ENCODE assay signal across 19 mouse cellular contexts in the genomic region with DNA sequence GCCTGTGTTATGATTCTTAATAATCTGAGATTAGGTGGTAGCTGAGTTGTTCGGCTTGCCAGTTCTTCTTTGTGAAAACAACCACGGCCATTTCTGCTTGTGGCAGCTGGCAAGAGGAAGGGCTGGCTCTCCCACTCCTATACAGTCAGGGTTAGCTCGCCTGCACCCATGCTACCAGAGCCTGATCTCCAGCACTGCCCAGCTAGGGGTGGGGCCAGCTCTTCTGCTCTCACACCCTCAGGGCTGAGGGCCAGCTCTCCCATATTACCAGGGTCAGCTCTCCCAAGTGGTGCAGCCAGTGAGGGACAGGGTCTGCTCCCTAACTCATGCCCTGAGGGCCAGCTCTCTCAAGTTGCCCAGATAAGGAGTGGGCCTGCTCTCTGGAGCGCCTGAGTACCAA. TPM values are rescaled to one million over a fixed set of nuclear protein-coding genes. Genes with fewer than 3 reads are reported as not detected.
DNase-seq lines count a peak whose midpoint lies in the region; ATAC-seq and TF ChIP-seq lines count a peak whose summit lies in the region.
"Had no signal": no experiment of that assay in that cellular context is flagged by ENCODE, and none has a peak within 500 bp of the region (broad histone marks: within the 10 kb centered on the region; RNA-seq: fewer than 3 reads in every experiment).

No protein-coding gene starts in this region.

- H3K27ac ChIP-seq in hindbrain, embryonic 10.5 days: peak overlapping the region; percentile 50; the same call in 1 of the 2 replicates
- H3K27ac ChIP-seq in hindbrain, embryonic 14.5 days: no peak overlapping the region
- no peak overlapping the region for H3K27ac ChIP-seq in kidney, postnatal 0 days
- no peak overlapping the region for H3K27ac ChIP-seq in midbrain, embryonic 15.5 days
- no peak overlapping the region for H3K27ac ChIP-seq in midbrain, embryonic 14.5 days (replicated peaks; ENCODE audit: low read depth, low read length)
- H3K27ac ChIP-seq: embryonic facial prominence, embryonic 13.5 days; forebrain, embryonic 13.5 days; gastrocnemius, adult 2 months; heart, embryonic 13.5 days; hindbrain, embryonic 13.5 days had no signal

- no peak overlapping the region for H3K9ac ChIP-seq in hindbrain, embryonic 14.5 days
- H3K9ac ChIP-seq in kidney, postnatal 0 days (ENCODE audit: low read depth, low read length): no peak overlapping the region
- H3K9ac ChIP-seq in midbrain, embryonic 15.5 days: no peak overlapping the region
- H3K9ac ChIP-seq in midbrain, embryonic 14.5 days (replicated peaks; ENCODE audit: low read length): no peak overlapping the region
- H3K9ac ChIP-seq: embryonic facial prominence, embryonic 13.5 days; forebrain, embryonic 13.5 days; heart, embryonic 13.5 days; hindbrain, embryonic 13.5 days had no signal

- no peak overlapping the region for H3K4me2 ChIP-seq in hindbrain, embryonic 14.5 days (replicated peaks)
- no peak overlapping the region for H3K4me2 ChIP-seq in kidney, postnatal 0 days (ENCODE audit: low read length)
- no peak overlapping the region for H3K4me2 ChIP-seq in midbrain, embryonic 15.5 days
- H3K4me2 ChIP-seq in midbrain, embryonic 14.5 days (ENCODE audit: low read length): no peak overlapping the region
- H3K4me2 ChIP-seq: embryonic facial prominence, embryonic 13.5 days; forebrain, embryonic 13.5 days; heart, embryonic 13.5 days; hindbrain, embryonic 13.5 days had no signal

- H3K36me3 ChIP-seq in hindbrain, embryonic 10.5 days: peaks cover 4% of the 10 kb centered on the region; the same call in 1 of the 2 replicates
- H3K36me3 ChIP-seq in hindbrain, embryonic 14.5 days (replicated peaks; ENCODE audit: control insufficient read depth, insufficient read depth): no peaks in the 10 kb centered on the region
- no peaks in the 10 kb centered on the region for H3K36me3 ChIP-seq in kidney, postnatal 0 days (ENCODE audit: insufficient read depth, low read length)
- H3K36me3 ChIP-seq in midbrain, embryonic 15.5 days (replicated peaks): no peaks in the 10 kb centered on the region
- H3K36me3 ChIP-seq in midbrain, embryonic 14.5 days (ENCODE audit: control insufficient read depth, insufficient read depth, low read length): no peaks in the 10 kb centered on the region
- H3K36me3 ChIP-seq: embryonic facial prominence, embryonic 13.5 days; heart, embryonic 13.5 days had no signal

- no peak for DNase-seq in hindbrain, embryonic 10.5 days (ENCODE audit: low spot score)
- no peak for DNase-seq in hindbrain, embryonic 14.5 days (ENCODE audit: low spot score)
- DNase-seq in kidney, postnatal 0 days (ENCODE audit: low spot score): no peak
- no peak for DNase-seq in kidney, adult 9 months
- DNase-seq in midbrain, embryonic 14.5 days: no peak
- no peak for DNase-seq in cerebellum, postnatal 10 days
- DNase-seq: adrenal gland, adult 2 months; adrenal gland, postnatal 25 days; cerebellum, adult 18-20 months; cerebellum, adult 9-11 months; gastrocnemius, adult 2 months; gastrocnemius, postnatal 25 days; heart, postnatal 4 days had no signal

- no peaks in the 10 kb centered on the region for H3K9me3 ChIP-seq in hindbrain, embryonic 10.5 days
- no peaks in the 10 kb centered on the region for H3K9me3 ChIP-seq in hindbrain, embryonic 14.5 days (ENCODE audit: control insufficient read depth, low read length)
- no peaks in the 10 kb centered on the region for H3K9me3 ChIP-seq in kidney, postnatal 0 days (replicated peaks; ENCODE audit: low read length)
- H3K9me3 ChIP-seq in midbrain, embryonic 15.5 days: no peaks in the 10 kb centered on the region
- H3K9me3 ChIP-seq in midbrain, embryonic 14.5 days (ENCODE audit: control insufficient read depth, low read length): no peaks in the 10 kb centered on the region
- H3K9me3 ChIP-seq: embryonic facial prominence, embryonic 13.5 days; forebrain, embryonic 13.5 days; heart, embryonic 13.5 days; hindbrain, embryonic 13.5 days had no signal

- no peak for TF ChIP-seq CTCF in kidney, postnatal 0 days (IDR thresholded peaks at IDR 0.05; ENCODE audit: low read depth)

- ATAC-seq in hindbrain, embryonic 14.5 days (ENCODE audit: low FRiP score): no peak
- ATAC-seq in kidney, postnatal 0 days (replicated peaks; ENCODE audit: low FRiP score, low read depth): peak; percentile 54
- ATAC-seq in midbrain, embryonic 15.5 days (replicated peaks): 0 out of 2 replicates have a peak, but pooled peaks have one; percentile 37
- no peak; the same call in 1 of the 2 replicates for ATAC-seq in midbrain, embryonic 14.5 days (ENCODE audit: low FRiP score, low TSS enrichment)
- ATAC-seq: forebrain, embryonic 13.5 days had no signal

- H3K27me3 ChIP-seq in hindbrain, embryonic 10.5 days (ENCODE audit: insufficient read depth, poor library complexity, severe bottlenecking): no peaks in the 10 kb centered on the region
- H3K27me3 ChIP-seq in hindbrain, embryonic 14.5 days (ENCODE audit: control insufficient read depth, insufficient read depth, low read length): no peaks in the 10 kb centered on the region
- H3K27me3 ChIP-seq in kidney, postnatal 0 days (ENCODE audit: insufficient read depth, low read length): no peaks in the 10 kb centered on the region
- H3K27me3 ChIP-seq in midbrain, embryonic 15.5 days (replicated peaks): no peaks in the 10 kb centered on the region
- no peaks in the 10 kb centered on the region for H3K27me3 ChIP-seq in midbrain, embryonic 14.5 days (ENCODE audit: control insufficient read depth, insufficient read depth, low read length)
- H3K27me3 ChIP-seq: embryonic facial prominence, embryonic 13.5 days; forebrain, embryonic 13.5 days; heart, embryonic 13.5 days; hindbrain, embryonic 13.5 days had no signal

- H3K4me3 ChIP-seq in hindbrain, embryonic 10.5 days: no peak overlapping the region
- no peak overlapping the region for H3K4me3 ChIP-seq in hindbrain, embryonic 14.5 days (replicated peaks; ENCODE audit: low read length)
- H3K4me3 ChIP-seq in kidney, postnatal 0 days (replicated peaks; ENCODE audit: low read depth, low read length): no peak overlapping the region
- no peak overlapping the region for H3K4me3 ChIP-seq in midbrain, embryonic 15.5 days
- no peak overlapping the region for H3K4me3 ChIP-seq in midbrain, embryonic 14.5 days (replicated peaks; ENCODE audit: low read depth, low read length)
- H3K4me3 ChIP-seq: embryonic facial prominence, embryonic 13.5 days; forebrain, embryonic 13.5 days; gastrocnemius, adult 2 months; heart, embryonic 13.5 days; hindbrain, embryonic 13.5 days had no signal

- no peaks in the 10 kb centered on the region for H3K4me1 ChIP-seq in hindbrain, embryonic 10.5 days (replicated peaks)
- no peaks in the 10 kb centered on the region for H3K4me1 ChIP-seq in hindbrain, embryonic 14.5 days (replicated peaks; ENCODE audit: control insufficient read depth, insufficient read depth, low read length)
- H3K4me1 ChIP-seq in kidney, postnatal 0 days (replicated peaks; ENCODE audit: insufficient read depth, low read length): no peaks in the 10 kb centered on the region
- H3K4me1 ChIP-seq in midbrain, embryonic 15.5 days: no peaks in the 10 kb centered on the region
- H3K4me1 ChIP-seq in midbrain, embryonic 14.5 days (ENCODE audit: control insufficient read depth, insufficient read depth, low read length): no peaks in the 10 kb centered on the region
- H3K4me1 ChIP-seq: embryonic facial prominence, embryonic 13.5 days; forebrain, embryonic 13.5 days; hindbrain, embryonic 13.5 days had no signal

- WGBS in hindbrain, embryonic 10.5 days: 85% methylated on average over 4 of the region's 4 CpGs
- WGBS in hindbrain, embryonic 14.5 days: 94% methylated on average over 4 of the region's 4 CpGs
- WGBS in kidney, postnatal 0 days: 85% methylated on average over 4 of the region's 4 CpGs
- WGBS in midbrain, embryonic 15.5 days: 90% methylated on average over 4 of the region's 4 CpGs
- 93% methylated on average over 4 of the region's 4 CpGs for WGBS in midbrain, embryonic 14.5 days

RNA-seq across cellular contexts. Expression of a gene that starts 1.4 kb away (rescaled TPM):
- not detected in 2 replicates for polyA plus RNA-seq in hindbrain, embryonic 10.5 days (2016; fragmentation: Nextera tagmentation; extraction: Ambion mirVana)
- not detected in 2 replicates for polyA plus RNA-seq in hindbrain, embryonic 14.5 days (2014; fragmentation: Nextera tagmentation; extraction: Ambion mirVana)
- not detected in 2 replicates for polyA plus RNA-seq in kidney, postnatal 0 days (2015; fragmentation: Nextera tagmentation; extraction: Ambion mirVana)
- polyA plus RNA-seq in midbrain, embryonic 15.5 days (2015; fragmentation: Nextera tagmentation; extraction: Ambion mirVana): not detected in 2 replicates
- polyA plus RNA-seq in midbrain, embryonic 14.5 days (2014; fragmentation: Nextera tagmentation; extraction: Ambion mirVana): not detected in 2 replicates
- polyA plus RNA-seq: adrenal gland, adult 2 months; embryonic facial prominence, embryonic 13.5 days; forebrain, embryonic 13.5 days; heart, embryonic 13.5 days; heart, postnatal 0 days; hindbrain, embryonic 13.5 days had no signal

RNA-seq across cellular contexts. Expression of a gene that starts 4.2 kb away (rescaled TPM):
- polyA plus RNA-seq in hindbrain, embryonic 10.5 days (2016; fragmentation: Nextera tagmentation; extraction: Ambion mirVana): 0.13 TPM in 1 of 2 replicates, not detected in the other
- not detected in 2 replicates for polyA plus RNA-seq in hindbrain, embryonic 14.5 days (2014; fragmentation: Nextera tagmentation; extraction: Ambion mirVana)
- 0.53 and 0.61 TPM in 2 replicates for polyA plus RNA-seq in kidney, postnatal 0 days (2015; fragmentation: Nextera tagmentation; extraction: Ambion mirVana)
- 0.27 TPM in 1 of 2 replicates, not detected in the other for polyA plus RNA-seq in midbrain, embryonic 15.5 days (2015; fragmentation: Nextera tagmentation; extraction: Ambion mirVana)
- 0.38 TPM in 1 of 2 replicates, not detected in the other for polyA plus RNA-seq in midbrain, embryonic 14.5 days (2014; fragmentation: Nextera tagmentation; extraction: Ambion mirVana)
- polyA plus RNA-seq: adrenal gland, adult 2 months; heart, embryonic 13.5 days; heart, postnatal 0 days; hindbrain, embryonic 13.5 days had no signal

RNA-seq across cellular contexts. Expression of a gene that starts 47.7 kb away (rescaled TPM):
- polyA plus RNA-seq in hindbrain, embryonic 10.5 days (2016; fragmentation: Nextera tagmentation; extraction: Ambion mirVana): 203 and 222 TPM in 2 replicates
- 434 and 467 TPM in 2 replicates for polyA plus RNA-seq in hindbrain, embryonic 14.5 days (2014; fragmentation: Nextera tagmentation; extraction: Ambion mirVana)
- polyA plus RNA-seq in kidney, postnatal 0 days (2015; fragmentation: Nextera tagmentation; extraction: Ambion mirVana): 268 and 273 TPM in 2 replicates
- polyA plus RNA-seq in midbrain, embryonic 15.5 days (2015; fragmentation: Nextera tagmentation; extraction: Ambion mirVana): 394 and 397 TPM in 2 replicates
- polyA plus RNA-seq in midbrain, embryonic 14.5 days (2014; fragmentation: Nextera tagmentation; extraction: Ambion mirVana): 449 and 463 TPM in 2 replicates

Comparison
In these comparisons a context has a peak if more than half of its experiments do, and no peak if none do; other contexts are left out.
1. ATAC-seq: peak in kidney, postnatal 0 days (single experiment) and midbrain, embryonic 15.5 days (single experiment); none in hindbrain, embryonic 14.5 days (single experiment) and midbrain, embryonic 14.5 days (single experiment).